Mouse (Mus musculus): ENCODE results near the gene Rph3al.

Gene Rph3al

GRCm38 (mm10) chr11:75948789-75949188 lies 10.6 kb upstream of the Rph3al start:
- no peak for DNase-seq

GRCm38 (mm10) chr11:75947223-75947622 lies 9.0 kb upstream of the Rph3al start:
- DNase-seq = peak; percentile 27

GRCm38 (mm10) chr11:75945805-75946450 lies 7.7 kb upstream of the Rph3al start:
- DNase-seq = no peak

GRCm38 (mm10) chr11:75937370-75937871 lies 808 bp downstream of the Rph3al start:
- peak; percentile 75 for DNase-seq

DNA sequence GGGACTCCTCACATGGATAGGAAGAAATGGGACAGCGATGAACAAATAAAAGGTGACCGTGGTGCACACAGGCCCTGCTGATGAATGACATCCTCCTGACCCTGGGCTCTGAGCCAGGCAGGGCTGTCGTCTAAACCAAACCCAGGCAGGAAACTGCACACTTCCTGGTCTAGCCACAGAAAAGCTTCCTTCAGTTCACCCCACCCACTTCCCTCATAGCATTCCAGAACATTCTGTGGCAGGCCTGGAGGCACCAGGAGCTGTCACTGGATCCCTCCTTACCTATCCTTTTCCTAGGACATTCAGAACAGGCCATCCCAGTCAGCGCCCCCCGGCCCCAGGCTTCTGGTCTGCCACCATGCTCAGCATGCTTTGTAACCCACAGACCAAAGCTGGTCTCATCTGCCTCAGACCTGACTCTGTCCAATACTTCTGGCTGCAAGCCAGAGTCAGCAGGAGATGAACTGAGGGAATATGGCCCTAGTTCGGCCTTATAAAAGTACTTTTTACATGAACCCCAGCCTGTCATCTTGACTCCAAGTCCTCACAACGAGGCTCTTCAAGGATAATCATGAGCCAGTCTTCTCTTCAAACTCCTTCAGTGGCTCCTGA lies 2.3 kb downstream of the Rph3al start:
- DNase-seq = peak; percentile 89

- peak; percentile 28 for DNase-seq
Measured at GRCm38 (mm10) chr11:75934425-75934824, 3.8 kb downstream of the Rph3al start.

- no peak for DNase-seq
Measured at GRCm38 (mm10) chr11:75933371-75933770, 4.9 kb downstream of the Rph3al start.

DNA sequence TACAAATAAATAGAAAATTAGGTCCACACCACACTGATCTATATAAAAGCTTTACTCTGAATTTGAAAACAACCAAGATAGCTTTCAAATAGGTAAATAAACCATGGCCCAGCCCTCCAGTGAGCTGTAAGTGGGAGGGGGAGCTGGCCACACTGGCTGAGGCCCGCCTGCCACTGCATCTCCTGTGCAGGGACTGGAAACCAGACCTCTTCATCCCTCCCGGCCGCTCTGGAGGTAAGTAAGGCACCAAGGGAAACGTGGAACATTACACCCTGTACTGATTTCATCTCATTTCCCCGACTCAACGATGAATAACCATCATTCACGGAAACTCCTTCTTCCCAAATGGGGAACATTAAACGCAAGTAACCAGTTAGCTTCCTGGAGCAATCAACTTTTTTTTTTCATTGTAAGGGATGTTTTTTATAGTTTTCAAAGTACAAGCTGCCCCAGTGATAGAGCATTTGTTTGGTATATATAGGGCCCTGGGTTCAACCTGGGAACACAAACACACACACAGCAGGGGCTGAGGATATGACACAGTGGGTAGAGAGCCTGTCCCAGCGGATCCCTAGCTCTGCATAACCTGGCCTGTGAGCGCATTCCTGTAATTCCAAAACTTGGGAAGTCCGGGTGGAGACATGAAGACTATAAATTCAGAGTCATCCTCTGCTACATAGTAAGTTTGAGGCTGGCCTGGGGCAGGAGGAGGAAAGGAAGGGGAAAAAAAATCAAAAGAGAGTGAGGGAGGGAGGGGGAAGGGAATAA lies 7.1 kb downstream of the Rph3al start:
- DNase-seq = no peak

GRCm38 (mm10) chr11:75930208-75930607 lies 8.0 kb downstream of the Rph3al start:
- DNase-seq = no peak

GRCm38 (mm10) chr11:75927881-75928280 lies 10.3 kb downstream of the Rph3al start:
- no peak for DNase-seq

GRCm38 (mm10) chr11:75926431-75927312 lies 11.6 kb downstream of the Rph3al start:
- DNase-seq = no peak

- no peak for DNase-seq
Measured at GRCm38 (mm10) chr11:75925801-75926200, 12.4 kb downstream of the Rph3al start.

GRCm38 (mm10) chr11:75922741-75923140 lies 15.5 kb downstream of the Rph3al start:
- peak; percentile 69 for DNase-seq

- no peak for DNase-seq
Measured at GRCm38 (mm10) chr11:75919139-75919538, 19.1 kb downstream of the Rph3al start.

DNA sequence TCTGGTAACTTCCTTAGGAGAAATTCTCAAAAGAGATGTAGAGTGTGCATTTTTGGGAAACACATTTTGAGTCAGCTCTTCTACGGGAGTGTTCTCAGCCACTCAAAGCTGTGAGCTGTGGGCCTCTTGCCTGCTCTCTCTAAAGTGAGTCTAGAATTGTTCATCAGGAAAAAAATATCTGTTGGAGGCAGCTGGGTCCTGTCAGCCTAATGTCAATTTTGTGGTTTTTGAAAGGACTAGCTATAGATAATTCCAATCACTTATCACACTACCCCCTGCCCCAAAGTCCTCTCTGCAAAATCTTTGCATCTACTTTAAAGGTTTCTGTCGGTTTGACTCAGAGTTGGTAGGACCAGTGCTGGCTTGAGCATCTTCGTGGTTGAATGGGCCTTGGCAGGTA lies 20.9 kb downstream of the Rph3al start:
- DNase-seq = no peak

GRCm38 (mm10) chr11:75913953-75914352 lies 24.3 kb downstream of the Rph3al start:
- DNase-seq = peak; percentile 53

GRCm38 (mm10) chr11:75912944-75913657 lies 25.1 kb downstream of the Rph3al start:
- DNase-seq = peak; percentile 55

GRCm38 (mm10) chr11:75911962-75912361 lies 26.3 kb downstream of the Rph3al start:
- no peak for DNase-seq

DNA sequence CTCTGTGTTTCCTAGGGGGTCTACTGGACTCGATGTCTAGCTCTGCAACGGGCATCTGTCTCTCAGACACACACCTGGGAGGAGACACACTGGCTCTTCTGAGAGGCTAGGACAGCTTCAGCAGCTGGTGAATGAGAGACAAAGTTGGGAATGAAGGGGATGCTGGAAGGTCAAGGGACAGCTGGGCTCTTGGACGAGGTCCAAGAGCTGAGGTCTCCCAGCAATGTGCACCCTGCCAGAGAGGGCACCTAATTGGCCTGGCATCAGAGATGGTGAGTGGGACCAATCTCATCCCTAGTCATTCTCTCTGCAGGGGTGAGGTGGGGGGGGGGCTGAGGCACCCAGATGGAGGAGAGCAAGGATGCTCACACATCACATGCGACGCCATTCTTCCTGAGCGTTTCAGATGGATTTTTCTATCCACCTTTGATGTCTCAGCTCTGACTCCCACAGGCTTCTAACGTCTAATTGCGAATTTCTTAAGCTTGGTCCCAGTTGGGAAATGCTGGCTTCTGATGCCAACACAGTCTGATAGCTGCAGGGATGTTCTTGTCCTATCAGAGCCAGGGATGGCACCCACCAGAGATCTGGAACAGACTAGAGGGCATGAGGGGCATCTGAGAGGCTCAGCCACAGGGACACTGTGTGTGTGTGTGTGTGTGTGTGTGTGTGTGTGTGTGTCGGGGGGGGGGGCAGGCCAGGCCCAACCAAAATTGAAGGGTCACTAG lies 28.4 kb downstream of the Rph3al start:
- DNase-seq = peak; percentile 48

DNA sequence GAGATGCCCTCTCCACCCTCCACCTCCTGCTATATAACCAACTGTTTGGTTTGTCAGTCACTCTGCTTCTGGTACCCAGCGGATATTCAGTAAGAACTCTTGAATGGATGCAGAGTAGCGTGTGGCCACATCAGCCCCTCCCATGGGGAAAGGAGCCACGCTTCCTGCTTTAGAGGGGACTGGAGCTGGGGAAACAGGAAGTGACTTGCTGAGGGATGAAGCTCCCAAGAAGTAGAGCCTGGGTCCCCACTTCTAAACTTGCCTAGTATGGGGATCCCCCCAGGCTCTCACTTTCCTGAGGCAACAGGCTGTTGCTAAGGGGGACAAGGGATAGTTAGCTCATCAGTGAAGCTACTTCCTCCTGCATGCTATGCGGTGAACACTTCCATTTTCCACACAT lies 30.8 kb downstream of the Rph3al start:
- DNase-seq = no peak

GRCm38 (mm10) chr11:75906556-75906955 lies 31.7 kb downstream of the Rph3al start:
- DNase-seq = peak; percentile 42
